Comparison of ENCODE assay signal across 8 mouse cellular contexts in the genomic region with DNA sequence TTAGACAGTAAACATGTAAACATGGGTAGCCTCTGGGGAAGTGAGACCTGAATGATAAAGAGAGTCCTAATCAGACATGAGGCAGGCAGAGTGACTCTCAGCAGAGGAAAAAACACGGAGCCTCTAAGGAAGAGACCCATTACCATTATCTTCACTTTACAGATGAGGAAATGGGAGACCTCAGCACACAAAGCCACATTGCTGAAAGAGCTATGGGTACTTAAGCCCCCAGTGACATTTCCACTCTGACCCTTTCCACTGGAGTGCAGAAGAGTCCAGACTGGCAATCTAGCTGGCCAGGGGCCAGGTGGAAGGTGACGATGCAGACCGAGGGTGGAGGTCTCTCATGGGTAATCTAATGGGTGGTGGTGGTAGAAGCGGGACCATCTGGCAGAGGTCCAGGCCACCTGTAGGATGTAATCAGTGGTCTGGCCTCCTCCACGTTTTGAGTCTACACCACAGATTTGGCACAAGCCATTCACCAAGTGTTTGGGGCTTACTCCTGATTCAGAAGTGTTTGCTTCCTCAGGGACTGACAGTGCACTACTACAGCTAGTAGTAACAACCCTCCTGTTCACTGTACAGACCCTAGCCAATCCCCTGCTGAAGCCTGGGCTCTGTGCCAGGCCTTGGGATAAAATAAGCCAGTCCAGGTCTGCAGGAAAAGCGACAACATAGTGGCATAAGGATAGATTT. TPM values are rescaled to one million over a fixed set of nuclear protein-coding genes. Genes with fewer than 3 reads are reported as not detected.
A peak's percentile ranks its signal among the peaks of the same experiment; 100 is the strongest.
DNase-seq lines count a peak whose midpoint lies in the region; ATAC-seq and TF ChIP-seq lines count a peak whose summit lies in the region.

No protein-coding gene starts in this region.

- no peak overlapping the region for H3K4me2 ChIP-seq in hindbrain, embryonic 11.5 days (replicated peaks; ENCODE audit: low read depth, low read length)
- H3K4me2 ChIP-seq in limb, embryonic 15.5 days, result no peak overlapping the region

- H3K27me3 ChIP-seq in hindbrain, embryonic 10.5 days (ENCODE audit: insufficient read depth, poor library complexity, severe bottlenecking), result no peaks in the 10 kb centered on the region
- no peaks in the 10 kb centered on the region for H3K27me3 ChIP-seq in hindbrain, embryonic 11.5 days (ENCODE audit: control insufficient read depth, insufficient read depth, low read length)
- no peaks in the 10 kb centered on the region for H3K27me3 ChIP-seq in MEL (ENCODE audit: control insufficient read depth in 1 of 2, insufficient read depth in 2 of 2, low read length in 2 of 2)
- no peaks in the 10 kb centered on the region for H3K27me3 ChIP-seq in limb, embryonic 15.5 days

- no peak for TF ChIP-seq RAD21 in MEL (IDR thresholded peaks at IDR 0.05; ENCODE audit: low read depth, low read length)

- H3K4me3 ChIP-seq in hindbrain, embryonic 10.5 days, result no peak overlapping the region
- H3K4me3 ChIP-seq in hindbrain, embryonic 11.5 days (ENCODE audit: low read depth, low read length), result no peak overlapping the region
- no peak overlapping the region for H3K4me3 ChIP-seq in MEL (ENCODE audit: control insufficient read depth in 1 of 2, insufficient read depth in 1 of 2, low read depth in 2 of 2, low read length in 2 of 2)
- no peak overlapping the region for H3K4me3 ChIP-seq in limb, embryonic 15.5 days

- intact Hi-C loops in heart, postnatal 10 days (cut with DNase I), result no loop called here

- WGBS in hindbrain, embryonic 10.5 days, result 81% methylated on average over 6 of the region's 6 CpGs
- 74% methylated on average over 6 of the region's 6 CpGs for WGBS in hindbrain, embryonic 11.5 days
- 34% methylated on average over 6 of the region's 6 CpGs for WGBS in limb, embryonic 15.5 days

- H3K79me2 ChIP-seq in MEL (ENCODE audit: control insufficient read depth, insufficient read depth, low read length, poor library complexity), result no peaks in the 10 kb centered on the region

- no peak for TF ChIP-seq POLR2A in MEL (IDR thresholded peaks at IDR 0.05; ENCODE audit: control insufficient read depth in 1 of 2, insufficient read depth in 1 of 2, low read depth in 1 of 2, low read length in 2 of 2, poor library complexity in 1 of 2)

- no peak for ATAC-seq in hindbrain, embryonic 11.5 days (ENCODE audit: low FRiP score)
- ATAC-seq in common myeloid progenitor, adult 5-6 weeks (replicated peaks; ENCODE audit: low read depth, poor library complexity, severe bottlenecking), result peak; percentile 79
- peak; percentile 22; the same call in 1 of the 2 replicates for ATAC-seq in limb, embryonic 15.5 days (ENCODE audit: insufficient number of reproducible peaks, low FRiP score, low TSS enrichment, low read depth)

- no peak overlapping the region for H3K9ac ChIP-seq in hindbrain, embryonic 11.5 days (ENCODE audit: low read depth, low read length)
- no peak overlapping the region for H3K9ac ChIP-seq in MEL (ENCODE audit: control insufficient read depth, low read depth, low read length, poor library complexity, severe bottlenecking)
- H3K9ac ChIP-seq in limb, embryonic 15.5 days, result no peak overlapping the region

- peaks cover 55% of the 10 kb centered on the region for H3K36me3 ChIP-seq in hindbrain, embryonic 10.5 days
- peaks cover 5% of the 10 kb centered on the region; the same call in 1 of the 2 replicates for H3K36me3 ChIP-seq in hindbrain, embryonic 11.5 days (ENCODE audit: control insufficient read depth, insufficient read depth, low read length)
- peaks cover 0 to 43% of the 10 kb centered on the region in 2 experiments; a peak in 2 of 4 replicates for H3K36me3 ChIP-seq in MEL (ENCODE audit: control insufficient read depth in 1 of 2, insufficient read depth in 2 of 2, low read length in 2 of 2)
- peaks cover 5% of the 10 kb centered on the region for H3K36me3 ChIP-seq in limb, embryonic 15.5 days

- DNase-seq in hindbrain, embryonic 10.5 days (ENCODE audit: low spot score), result no peak
- DNase-seq in hindbrain, embryonic 11.5 days (ENCODE audit: low spot score), result no peak
- DNase-seq in MEL (ENCODE audit: low read depth, low spot score), result peak; percentile 87
- DNase-seq in heart, postnatal 10 days, result peak; percentile 63 to 65
- peak; percentile 50 to 52 for DNase-seq in spleen, postnatal 14 days (ENCODE audit: low spot score in 2 of 2)
- DNase-seq in urinary bladder, postnatal 36 days (ENCODE audit: low spot score in 2 of 2), result no peak

- no peaks in the 10 kb centered on the region for H3K9me3 ChIP-seq in hindbrain, embryonic 10.5 days
- H3K9me3 ChIP-seq in hindbrain, embryonic 11.5 days (ENCODE audit: control insufficient read depth, low read length), result no peaks in the 10 kb centered on the region
- H3K9me3 ChIP-seq in MEL (replicated peaks; ENCODE audit: insufficient read depth, low read length), result no peaks in the 10 kb centered on the region
- no peaks in the 10 kb centered on the region for H3K9me3 ChIP-seq in limb, embryonic 15.5 days

- H3K4me1 ChIP-seq in hindbrain, embryonic 10.5 days (replicated peaks), result peaks cover 73% of the 10 kb centered on the region
- H3K4me1 ChIP-seq in hindbrain, embryonic 11.5 days (replicated peaks; ENCODE audit: control insufficient read depth, insufficient read depth, low read length), result peaks cover 8% of the 10 kb centered on the region
- peaks cover 19 to 53% of the 10 kb centered on the region in 2 experiments for H3K4me1 ChIP-seq in MEL (ENCODE audit: control insufficient read depth in 1 of 2, insufficient read depth in 2 of 2, low read length in 2 of 2)
- peaks cover 60% of the 10 kb centered on the region for H3K4me1 ChIP-seq in limb, embryonic 15.5 days

- peak overlapping the region; percentile 62 for H3K27ac ChIP-seq in hindbrain, embryonic 10.5 days
- no peak overlapping the region for H3K27ac ChIP-seq in hindbrain, embryonic 11.5 days (ENCODE audit: low read depth, low read length)
- H3K27ac ChIP-seq in MEL (ENCODE audit: control insufficient read depth, low read depth, low read length), result peak overlapping the region; percentile 39
- H3K27ac ChIP-seq in limb, embryonic 15.5 days, result no peak overlapping the region; the same call in none of the 2 replicates

- no peak for TF ChIP-seq CTCF in MEL (IDR thresholded peaks at IDR 0.05 in 2 of 3, conservative IDR thresholded peaks at IDR 0.05 in 1 of 3; ENCODE audit: control insufficient read depth in 1 of 3, insufficient read depth in 1 of 3, low read depth in 2 of 3, low read length in 3 of 3, poor library complexity in 1 of 3, severe bottlenecking in 1 of 3)

- TF ChIP-seq EP300 in MEL (IDR thresholded peaks at IDR 0.05; ENCODE audit: low read depth in 1 of 2, low read length in 2 of 2), result peak; percentile 85 to 91

TF ChIP-seq in MEL, 35 proteins besides CTCF, POLR2A, EP300 and RAD21 (continues in another document):
- TF ChIP-seq MAZ (IDR thresholded peaks at IDR 0.05; ENCODE audit: low read depth, low read length) (0 out of 2 replicates have a peak, but pooled peaks have one; percentile 60), MEF2A (IDR thresholded peaks at IDR 0.05; ENCODE audit: extremely low read depth, insufficient replicate concordance, low read depth, low read length, poor library complexity, severe bottlenecking) (no peak), ETS1 (IDR thresholded peaks at IDR 0.05; ENCODE audit: low read depth, low read length) (peak; percentile 67; the same call in 1 of the 2 replicates), CHD1 (IDR thresholded peaks at IDR 0.05; ENCODE audit: low read depth, low read length) (no peak), MAX (IDR thresholded peaks at IDR 0.05; ENCODE audit: low read length) (no peak; the same call in 1 of the 2 replicates), GABPA (IDR thresholded peaks at IDR 0.05; ENCODE audit: low read depth, low read length) (no peak), USF1 (IDR thresholded peaks at IDR 0.05; ENCODE audit: low read depth, low read length) (no peak), NELFE (IDR thresholded peaks at IDR 0.05; ENCODE audit: low read depth, low read length) (no peak), MAFK (IDR thresholded peaks at IDR 0.05; ENCODE audit: borderline replicate concordance, low read depth, low read length) (0 out of 2 replicates have a peak, but pooled peaks have one; percentile 26), MXI1 (IDR thresholded peaks at IDR 0.05; ENCODE audit: low read depth, low read length) (no peak), POLR2AphosphoS5 (IDR thresholded peaks at IDR 0.05; ENCODE audit: borderline replicate concordance, low read depth, low read length) (no peak), ELF1 (IDR thresholded peaks at IDR 0.05; ENCODE audit: low read depth, low read length) (0 out of 2 replicates have a peak, but pooled peaks have one; percentile 27), MYB (IDR thresholded peaks at IDR 0.05; ENCODE audit: low read depth, low read length) (no peak), TAL1 (IDR thresholded peaks at IDR 0.05; ENCODE audit: low read length) (peak; percentile 93), GATA1 (IDR thresholded peaks at IDR 0.05; ENCODE audit: low read depth, low read length) (peak; percentile 91), ZC3H11A (IDR thresholded peaks at IDR 0.05; ENCODE audit: low read depth, low read length) (0 out of 2 replicates have a peak, but pooled peaks have one; percentile 4), BHLHE40 (IDR thresholded peaks at IDR 0.05; ENCODE audit: borderline replicate concordance, low read depth, low read length) (peak; percentile 62; the same call in 1 of the 2 replicates), ZNF384 (IDR thresholded peaks at IDR 0.05; ENCODE audit: low read depth, low read length) (no peak)

RNA-seq across cellular contexts. Expression of gene Bcl2l1, which starts 13.8 kb away (rescaled TPM):
- polyA plus RNA-seq in hindbrain, embryonic 10.5 days (2016; fragmentation: Nextera tagmentation; extraction: Ambion mirVana), result 110 and 128 TPM in 2 replicates
- 129 and 134 TPM in 2 replicates for polyA plus RNA-seq in hindbrain, embryonic 11.5 days (2014; fragmentation: Nextera tagmentation; extraction: Ambion mirVana)
- total RNA-seq in MEL (2012; rRNA removed), result 4.8 and 6.5 TPM in 2 replicates
- polyA plus RNA-seq in MEL (2012; ENCODE audit: insufficient read depth in 1 of 2, insufficient read length in 2 of 2, low read depth in 1 of 2, low replicate concordance in 2 of 2, missing spikeins in 1 of 2), result 10 to 100 TPM in 1 of 2 experiments, not detected in 1; 23.9 TPM
- 8.4 and 11.8 TPM in 2 replicates for total RNA-seq in common myeloid progenitor, adult 5-6 weeks (2017)
- total RNA-seq in heart, postnatal 10 days (2021), result 10 to 100 TPM; 40.0 to 72.4 TPM
- polyA plus RNA-seq in limb, embryonic 15.5 days (2015; fragmentation: Nextera tagmentation; extraction: Ambion mirVana), result 96.2 and 96.7 TPM in 2 replicates

RNA-seq across cellular contexts. Expression of gene Tpx2, which starts 30.0 kb away (rescaled TPM):
- 106 and 137 TPM in 2 replicates for polyA plus RNA-seq in hindbrain, embryonic 10.5 days (2016; fragmentation: Nextera tagmentation; extraction: Ambion mirVana)
- 139 and 140 TPM in 2 replicates for polyA plus RNA-seq in hindbrain, embryonic 11.5 days (2014; fragmentation: Nextera tagmentation; extraction: Ambion mirVana)
- total RNA-seq in MEL (2012; rRNA removed), result 59.3 and 68.3 TPM in 2 replicates
- polyA plus RNA-seq in MEL (2012; ENCODE audit: insufficient read depth in 1 of 2, insufficient read length in 2 of 2, low read depth in 1 of 2, low replicate concordance in 2 of 2, missing spikeins in 1 of 2), result 100 to 1,000 TPM in 1 of 2 experiments, not detected in 1; 131 TPM
- 98.6 and 104 TPM in 2 replicates for total RNA-seq in common myeloid progenitor, adult 5-6 weeks (2017)
- total RNA-seq in heart, postnatal 10 days (2021), result 10 to 100 TPM; 16.0 to 17.8 TPM
- polyA plus RNA-seq in limb, embryonic 15.5 days (2015; fragmentation: Nextera tagmentation; extraction: Ambion mirVana), result 66.2 and 69.1 TPM in 2 replicates

Comparison
In these comparisons a context has a peak if more than half of its experiments do, and no peak if none do; other contexts are left out.
1. H3K27ac ChIP-seq: peak in hindbrain, embryonic 10.5 days (single experiment) and MEL (single experiment); none in hindbrain, embryonic 11.5 days (single experiment) and limb, embryonic 15.5 days (single experiment).
2. DNase-seq: peak in MEL (single experiment), heart, postnatal 10 days (2 of 2) and spleen, postnatal 14 days (2 of 2); none in hindbrain, embryonic 10.5 days (single experiment), hindbrain, embryonic 11.5 days (single experiment) and urinary bladder, postnatal 36 days (0 of 2).